Mouse (Mus musculus) embryonic fibroblast, embryonic 13.5 days (primary cell): Measurements from ENCODE around the gene Ddx42.

Experiments used
- CTCF ChIP-seq: IDR thresholded peaks from 2 replicates; pipeline ENCODE4 v1.5.1; 2011; ENCODE audit warnings: mild to moderate bottlenecking, control low read depth, low read length, moderate library complexity, borderline replicate concordance; ENCODE audit not compliant: insufficient read depth
- POLR2A ChIP-seq: IDR thresholded peaks from 2 replicates; pipeline ENCODE4 v1.6.1; 2011; ENCODE audit warnings: low read depth, mild to moderate bottlenecking, control low read depth, low read length, moderate library complexity

- TF ChIP-seq POLR2A (no peak), CTCF (no peak)
These were observed 42.4 kb upstream of the Ddx42 start for GRCm38 (mm10) chr11:106174372-106174771.
